Mouse (Mus musculus) forebrain, embryonic 12.5 days (tissue): ENCODE measurements around the gene 4930568D16Rik. TPM values are rescaled to one million over a fixed set of nuclear protein-coding genes. Genes with fewer than 3 reads are reported as not detected.

ENCODE experiments used
- ATAC-seq: fragments of 200-750 bp; cut with Nextera tagmentation; 2 replicates; pipeline ENCODE4 v1.8.0; 2017; ENCODE audit warnings: moderate TSS enrichment; ENCODE audit not compliant: low FRiP score
- H3K27ac ChIP-seq: fragments of 300-500 bp; sonication (generic); 2 replicates; pipeline ENCODE4 v1.5.1; 2016; ENCODE audit warnings: mild to moderate bottlenecking
- H3K27me3 ChIP-seq: fragments of 300-500 bp; sonication (generic); 2 replicates; pipeline ENCODE4 v1.6.1; 2016; ENCODE audit warnings: mild to moderate bottlenecking
- H3K36me3 ChIP-seq: fragments of 300-500 bp; sonication (generic); replicated peaks from 2 replicates; pipeline ENCODE4 v1.6.1; 2016; ENCODE audit warnings: mild to moderate bottlenecking
- H3K4me1 ChIP-seq: fragments of 300-500 bp; sonication (generic); 2 replicates; pipeline ENCODE4 v1.6.1; 2016
- H3K4me2 ChIP-seq: fragments of 300-500 bp; sonication (generic); 2 replicates; pipeline ENCODE4 v1.6.1; 2016; ENCODE audit warnings: mild to moderate bottlenecking, moderate library complexity
- H3K4me3 ChIP-seq: fragments of 300-500 bp; sonication (generic); replicated peaks from 2 replicates; pipeline ENCODE4 v1.5.1; 2016; ENCODE audit warnings: mild to moderate bottlenecking
- H3K9ac ChIP-seq: fragments of 300-500 bp; sonication (generic); 2 replicates; pipeline ENCODE4 v1.6.1; 2016; ENCODE audit warnings: mild to moderate bottlenecking
- H3K9me3 ChIP-seq: fragments of 300-500 bp; sonication (generic); 2 replicates; pipeline ENCODE4 v1.6.1; 2016
- WGBS: fragments of 180-500 bp; shearing (Covaris S2); methylation state at CpG from one replicate; pipeline ENCODE4 v1.1.7; 2016; 5-methylcytosine and 5-hydroxymethylcytosine counted together
- polyA plus RNA-seq: library from polyadenylated mRNA; unstranded; fragments of >200 nt; fragmentation: Nextera tagmentation; extraction: Ambion mirVana; gene quantifications from 2 replicates; pipeline ENCODE4 v1.2.1, GENCODE M21; 2016

4930568D16Rik gene
- not detected in 2 replicates for polyA plus RNA-seq

DNA sequence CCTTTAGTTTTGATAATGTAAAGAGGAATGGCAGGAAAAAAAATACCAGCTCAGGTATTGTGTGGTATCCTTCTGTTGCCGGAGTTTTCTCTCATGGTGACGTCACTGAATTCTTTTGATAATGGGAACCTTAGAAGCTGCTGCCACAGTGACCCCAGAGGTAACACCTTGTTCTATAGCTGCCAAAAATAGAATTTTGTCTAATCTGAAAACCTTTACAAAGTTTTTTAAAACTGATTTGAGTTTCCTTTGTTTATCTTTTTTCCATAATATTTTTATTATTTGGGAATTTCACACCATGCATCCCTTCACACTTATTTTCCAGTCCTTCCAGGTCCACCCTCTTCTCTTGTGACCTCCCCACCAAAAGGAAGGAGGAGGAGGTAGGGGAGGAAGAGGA, at the start of gene 4930568D16Rik:
Gene 4930568D16Rik, minus strand, starts transcription at position 101 of the 400 bp plus-strand sequence.
- Histone ChIP-seq H3K36me3 (no peaks in the 10 kb centered on the region), H3K27me3 (no peaks in the 10 kb centered on the region), H3K9me3 (no peaks in the 10 kb centered on the region), H3K4me2 (no peak within 1 kb of the TSS), H3K9ac (no peak within 1 kb of the TSS), H3K27ac (no peak within 1 kb of the TSS), H3K4me1 (no peaks in the 10 kb centered on the region), H3K4me3 (no peak within 1 kb of the TSS)
- WGBS: 73% methylated on average over 2 of the region's 2 CpGs
- ATAC-seq: no peak

- H3K27me3 ChIP-seq: no peaks in the 10 kb centered on the region
- 0 out of 2 replicates have a peak, but pooled peaks cover 3% of the 10 kb centered on the region for H3K9me3 ChIP-seq
- no peaks in the 10 kb centered on the region for H3K4me1 ChIP-seq
- no peak overlapping the region for H3K4me2 ChIP-seq
- no peak overlapping the region for H3K27ac ChIP-seq
- no peaks in the 10 kb centered on the region for H3K36me3 ChIP-seq
- no peak overlapping the region for H3K9ac ChIP-seq
- ATAC-seq: no peak
- WGBS: 86% methylated on average over 1 of the region's 1 CpGs
- H3K4me3 ChIP-seq: no peak overlapping the region
Observed at GRCm38 (mm10) chr2:35417231-35417630, 49.7 kb upstream of the 4930568D16Rik start.

DNA sequence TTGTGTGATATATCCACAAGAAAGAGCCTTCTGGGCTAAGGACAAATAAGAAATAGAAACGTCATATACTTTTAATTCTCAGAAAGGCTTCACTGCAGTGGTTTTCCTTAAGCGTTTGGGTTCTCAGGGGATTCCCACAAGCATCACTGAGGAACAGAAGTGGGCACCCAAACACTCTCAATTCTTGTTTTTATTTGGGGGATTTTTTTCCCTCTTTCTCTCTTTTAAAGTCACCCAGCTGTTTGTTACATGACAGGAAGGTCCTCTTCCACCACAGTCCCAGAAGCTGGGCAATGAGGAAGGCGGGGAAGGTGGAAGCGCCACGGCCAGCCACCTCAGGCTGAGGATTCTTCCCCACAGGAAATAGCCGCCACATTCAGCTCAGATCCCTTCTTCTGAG, 48.9 kb upstream of the 4930568D16Rik start:
- no peaks in the 10 kb centered on the region for H3K36me3 ChIP-seq
- H3K9me3 ChIP-seq: 0 out of 2 replicates have a peak, but pooled peaks cover 3% of the 10 kb centered on the region
- H3K27me3 ChIP-seq: no peaks in the 10 kb centered on the region
- no peak for ATAC-seq
- no peak overlapping the region for H3K9ac ChIP-seq
- H3K4me1 ChIP-seq: no peaks in the 10 kb centered on the region
- H3K4me3 ChIP-seq: no peak overlapping the region
- H3K4me2 ChIP-seq: no peak overlapping the region
- 86% methylated on average over 6 of the region's 6 CpGs for WGBS
- H3K27ac ChIP-seq: no peak overlapping the region

- no peak overlapping the region for H3K9ac ChIP-seq
- no peak overlapping the region for H3K27ac ChIP-seq
- H3K9me3 ChIP-seq: no peaks in the 10 kb centered on the region
- no peaks in the 10 kb centered on the region for H3K27me3 ChIP-seq
- no peak overlapping the region for H3K4me3 ChIP-seq
- no peak overlapping the region for H3K4me2 ChIP-seq
- H3K36me3 ChIP-seq: no peaks in the 10 kb centered on the region
- H3K4me1 ChIP-seq: no peaks in the 10 kb centered on the region
- WGBS: 95% methylated on average over 3 of the region's 3 CpGs
- no peak for ATAC-seq
Observed at GRCm38 (mm10) chr2:35412810-35413209, 45.3 kb upstream of the 4930568D16Rik start.

- H3K9me3 ChIP-seq: no peaks in the 10 kb centered on the region
- H3K4me1 ChIP-seq: no peaks in the 10 kb centered on the region
- H3K36me3 ChIP-seq: no peaks in the 10 kb centered on the region
- ATAC-seq: no peak
- no peak overlapping the region for H3K4me2 ChIP-seq
- no peaks in the 10 kb centered on the region for H3K27me3 ChIP-seq
- WGBS: 83% methylated on average over 2 of the region's 2 CpGs
- no peak overlapping the region for H3K27ac ChIP-seq
- no peak overlapping the region for H3K4me3 ChIP-seq
- H3K9ac ChIP-seq: no peak overlapping the region
Observed at GRCm38 (mm10) chr2:35412246-35412645, 44.7 kb upstream of the 4930568D16Rik start.

- no peaks in the 10 kb centered on the region for H3K4me1 ChIP-seq
- no peaks in the 10 kb centered on the region for H3K36me3 ChIP-seq
- H3K4me3 ChIP-seq: no peak overlapping the region
- H3K9me3 ChIP-seq: no peaks in the 10 kb centered on the region
- H3K27me3 ChIP-seq: no peaks in the 10 kb centered on the region
- H3K4me2 ChIP-seq: no peak overlapping the region
- ATAC-seq: no peak
- no peak overlapping the region for H3K27ac ChIP-seq
- 84% methylated on average over 10 of the region's 10 CpGs for WGBS
- H3K9ac ChIP-seq: no peak overlapping the region
Observed at GRCm38 (mm10) chr2:35411640-35412190, 44.2 kb upstream of the 4930568D16Rik start.

GRCm38 (mm10) chr2:35409466-35409865, 41.9 kb upstream of the 4930568D16Rik start:
- WGBS: 87% methylated on average over 6 of the region's 6 CpGs
- H3K4me2 ChIP-seq: no peak overlapping the region
- H3K9me3 ChIP-seq: no peaks in the 10 kb centered on the region
- no peak for ATAC-seq
- no peaks in the 10 kb centered on the region for H3K27me3 ChIP-seq
- H3K9ac ChIP-seq: no peak overlapping the region
- H3K36me3 ChIP-seq: no peaks in the 10 kb centered on the region
- H3K27ac ChIP-seq: no peak overlapping the region
- no peak overlapping the region for H3K4me3 ChIP-seq
- no peaks in the 10 kb centered on the region for H3K4me1 ChIP-seq

- H3K4me1 ChIP-seq: no peaks in the 10 kb centered on the region
- H3K27me3 ChIP-seq: no peaks in the 10 kb centered on the region
- H3K27ac ChIP-seq: no peak overlapping the region
- no peak for ATAC-seq
- no peaks in the 10 kb centered on the region for H3K9me3 ChIP-seq
- H3K9ac ChIP-seq: no peak overlapping the region
- no peaks in the 10 kb centered on the region for H3K36me3 ChIP-seq
- no peak overlapping the region for H3K4me3 ChIP-seq
- WGBS: 75% methylated on average over 5 of the region's 5 CpGs
- H3K4me2 ChIP-seq: no peak overlapping the region
Observed at GRCm38 (mm10) chr2:35408409-35409110, 41.0 kb upstream of the 4930568D16Rik start.

GRCm38 (mm10) chr2:35407878-35408277, 40.3 kb upstream of the 4930568D16Rik start:
- no peak for ATAC-seq
- Histone ChIP-seq H3K9me3 (no peaks in the 10 kb centered on the region), H3K4me2 (no peak overlapping the region), H3K4me1 (no peaks in the 10 kb centered on the region), H3K9ac (no peak overlapping the region), H3K27ac (no peak overlapping the region), H3K36me3 (no peaks in the 10 kb centered on the region), H3K27me3 (no peaks in the 10 kb centered on the region), H3K4me3 (no peak overlapping the region)
- WGBS: 83% methylated on average over 7 of the region's 7 CpGs

GRCm38 (mm10) chr2:35407266-35407665, 39.7 kb upstream of the 4930568D16Rik start:
- Histone ChIP-seq H3K9ac (no peak overlapping the region), H3K27ac (no peak overlapping the region), H3K9me3 (no peaks in the 10 kb centered on the region), H3K27me3 (no peaks in the 10 kb centered on the region), H3K4me3 (no peak overlapping the region), H3K4me1 (no peaks in the 10 kb centered on the region), H3K4me2 (no peak overlapping the region), H3K36me3 (no peaks in the 10 kb centered on the region)
- WGBS: 88% methylated on average over 6 of the region's 6 CpGs
- ATAC-seq: no peak

DNA sequence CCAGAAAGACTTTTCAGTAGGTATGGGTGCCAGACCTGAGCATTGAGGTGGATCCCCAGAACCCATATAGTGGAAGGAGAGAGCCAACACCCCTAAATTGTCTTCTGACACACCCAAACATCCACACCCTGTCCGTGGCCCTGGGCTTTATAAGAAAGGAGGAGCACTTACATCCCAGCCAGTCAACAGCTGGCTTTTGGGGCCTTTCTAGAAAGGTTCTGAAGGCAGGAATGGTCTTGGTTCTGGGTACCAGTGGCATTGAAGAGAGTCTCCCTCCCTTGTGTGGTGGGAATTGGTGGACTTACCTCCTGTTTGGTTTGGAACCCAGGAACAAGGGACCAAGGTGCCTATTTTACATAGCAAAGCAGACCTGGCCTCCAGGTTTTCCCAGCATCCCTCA, 39.1 kb upstream of the 4930568D16Rik start:
- ATAC-seq: no peak
- no peaks in the 10 kb centered on the region for H3K4me1 ChIP-seq
- no peak overlapping the region for H3K4me2 ChIP-seq
- H3K9me3 ChIP-seq: no peaks in the 10 kb centered on the region
- H3K4me3 ChIP-seq: no peak overlapping the region
- H3K9ac ChIP-seq: no peak overlapping the region
- H3K36me3 ChIP-seq: no peaks in the 10 kb centered on the region
- WGBS: 76% methylated on average over 1 of the region's 1 CpGs
- no peak overlapping the region for H3K27ac ChIP-seq
- no peaks in the 10 kb centered on the region for H3K27me3 ChIP-seq

DNA sequence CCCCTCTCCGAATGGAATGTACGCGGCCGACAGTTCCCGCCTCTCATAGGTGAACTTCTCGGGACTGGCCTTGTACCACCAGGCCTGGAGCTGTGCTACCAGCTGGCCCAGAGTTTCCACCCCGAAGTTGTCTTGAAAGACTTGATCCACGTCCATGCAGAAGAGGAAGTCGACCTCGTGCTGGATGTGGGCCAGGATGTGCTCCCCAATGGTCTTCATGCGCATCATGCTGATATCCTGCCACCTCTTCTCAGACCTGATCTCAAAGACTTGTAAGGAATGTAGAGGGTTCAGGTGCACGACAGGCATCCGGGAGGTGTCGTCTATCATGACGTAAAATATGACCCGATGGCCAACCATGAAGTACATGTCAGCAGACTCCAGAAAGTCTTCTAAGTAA, 34.9 kb upstream of the 4930568D16Rik start:
- Histone ChIP-seq H3K36me3 (no peaks in the 10 kb centered on the region), H3K9me3 (no peaks in the 10 kb centered on the region), H3K27me3 (no peaks in the 10 kb centered on the region), H3K9ac (no peak overlapping the region), H3K27ac (no peak overlapping the region), H3K4me2 (no peak overlapping the region), H3K4me1 (no peaks in the 10 kb centered on the region), H3K4me3 (no peak overlapping the region)
- 93% methylated on average over 16 of the region's 16 CpGs for WGBS
- ATAC-seq: no peak

DNA sequence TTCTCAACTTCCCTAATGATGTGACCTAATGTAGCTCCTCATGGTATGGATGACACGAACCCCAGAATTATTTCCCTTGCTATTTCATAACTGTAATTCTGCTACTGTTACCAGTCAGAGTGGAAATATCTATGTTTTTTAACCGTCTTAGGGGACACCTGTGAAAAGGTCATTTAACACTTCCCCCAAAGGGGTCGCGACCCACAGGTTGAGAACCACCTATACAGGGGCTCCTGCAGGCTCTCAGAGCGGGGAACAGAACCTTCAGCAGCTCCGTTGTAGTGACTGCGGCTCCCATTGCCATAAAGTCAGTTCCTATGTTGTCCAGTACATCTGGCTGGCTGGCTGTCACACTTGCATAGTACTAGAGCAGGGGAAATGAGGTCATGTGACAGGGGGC, 33.2 kb upstream of the 4930568D16Rik start:
- Histone ChIP-seq H3K27ac (no peak overlapping the region), H3K36me3 (no peaks in the 10 kb centered on the region), H3K9ac (no peak overlapping the region), H3K4me2 (no peak overlapping the region), H3K9me3 (no peaks in the 10 kb centered on the region), H3K27me3 (no peaks in the 10 kb centered on the region), H3K4me3 (no peak overlapping the region), H3K4me1 (no peaks in the 10 kb centered on the region)
- 88% methylated on average over 7 of the region's 7 CpGs for WGBS
- no peak for ATAC-seq
